Mouse (Mus musculus) heart, adult 2 months (tissue): ENCODE data around the gene Gm45234.

Experiments
- CTCF ChIP-seq: fragments of 200-600 bp; IDR thresholded peaks from 2 replicates; pipeline ENCODE4 v1.8.1; 2022; ENCODE audit warnings: antibody characterized with exemption, mild to moderate bottlenecking, moderate library complexity
- EP300 ChIP-seq: fragments of 200-500 bp; IDR thresholded peaks from 2 replicates; pipeline ENCODE4 v1.6.1; 2011; ENCODE audit warnings: low read depth, low read length, control low read depth; ENCODE audit not compliant: insufficient read depth
- POLR2A ChIP-seq: fragments of 200-500 bp; IDR thresholded peaks from 2 replicates; pipeline ENCODE4 v1.6.1; 2011; ENCODE audit warnings: mild to moderate bottlenecking, low read depth, low read length, control low read depth; ENCODE audit not compliant: insufficient read depth

GRCm38 (mm10) chr6:124699962-124700610, 55.7 kb downstream of the Gm45234 start:
- TF ChIP-seq CTCF (no peak), EP300 (0 out of 2 replicates have a peak, but pooled peaks have one; percentile 70), POLR2A (no peak)
